Mouse (Mus musculus): ENCODE measurements around the gene Tlr6. TPM values are rescaled to one million over a fixed set of nuclear protein-coding genes. Genes with fewer than 3 reads are reported as not detected.

The Tlr6 gene
- polyA plus RNA-seq (2017; shearing (Covaris generic)) = 1 to 10 TPM; 6.7 to 8.7 TPM

DNA sequence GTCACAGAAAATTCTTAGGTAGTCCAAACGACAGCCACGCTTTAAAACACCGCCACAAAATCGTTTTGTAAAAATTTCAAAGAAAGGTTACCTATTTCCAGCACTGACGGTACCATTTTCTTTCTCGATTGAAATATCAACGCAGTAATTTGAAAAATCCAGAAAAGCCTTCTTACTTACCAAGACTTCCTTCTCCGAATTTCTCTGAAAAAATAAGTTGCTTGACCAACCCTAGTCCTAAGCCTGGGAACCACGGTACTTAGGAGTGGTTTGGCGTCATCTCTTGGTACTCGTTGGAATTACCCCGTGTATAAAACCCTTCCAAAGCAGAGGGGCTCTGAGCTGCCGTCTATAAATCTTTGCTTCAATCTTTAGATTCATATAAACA lies at the start of gene Tlr6:
TSS of gene Tlr6 (minus strand) at position 255 of the 388 bp plus-strand sequence.
- ATAC-seq = no peak

DNA sequence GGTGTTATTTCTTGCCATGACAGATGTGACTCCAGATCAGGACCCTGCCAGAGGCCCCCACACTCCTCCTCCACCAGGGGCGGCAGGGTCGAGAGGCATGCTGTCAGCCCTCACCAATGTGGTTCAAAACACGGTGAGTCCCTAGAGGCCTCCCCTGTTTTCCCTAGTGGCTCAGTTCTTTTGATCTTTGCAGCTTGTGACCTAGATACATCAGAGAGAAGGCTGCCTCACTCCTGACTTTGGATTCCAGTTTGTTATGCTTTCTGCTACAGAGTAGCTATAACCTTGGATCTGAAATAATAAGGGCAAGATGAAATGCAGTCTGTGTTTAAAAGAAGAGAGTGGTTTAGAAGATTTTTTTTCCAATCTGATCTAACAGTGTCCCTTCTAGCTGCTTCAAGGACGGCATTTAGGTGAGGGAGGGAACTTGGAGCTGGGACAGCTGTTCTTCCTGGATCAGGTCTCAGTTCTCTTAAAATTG lies 46.2 kb upstream of the Tlr6 start:
- ATAC-seq = no peak

DNA sequence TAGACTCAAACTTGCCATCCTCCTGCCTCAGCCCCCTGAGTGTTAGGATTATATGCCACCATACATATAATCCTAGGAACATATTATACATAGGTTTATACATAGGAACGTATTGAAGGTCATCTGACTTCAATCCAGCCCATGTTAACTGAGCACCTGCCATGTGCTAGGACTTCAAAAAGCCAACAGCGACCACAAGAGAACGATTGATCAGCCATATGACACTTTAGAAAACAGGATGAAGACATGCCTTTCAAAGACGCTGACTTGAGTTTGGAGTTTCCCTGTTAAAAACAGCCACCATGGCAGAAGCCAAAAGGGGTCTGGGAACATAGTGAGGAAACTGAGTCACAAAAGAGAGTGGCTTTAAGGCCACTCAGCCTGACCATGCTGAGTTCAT lies 45.4 kb upstream of the Tlr6 start:
- ATAC-seq = no peak

DNA sequence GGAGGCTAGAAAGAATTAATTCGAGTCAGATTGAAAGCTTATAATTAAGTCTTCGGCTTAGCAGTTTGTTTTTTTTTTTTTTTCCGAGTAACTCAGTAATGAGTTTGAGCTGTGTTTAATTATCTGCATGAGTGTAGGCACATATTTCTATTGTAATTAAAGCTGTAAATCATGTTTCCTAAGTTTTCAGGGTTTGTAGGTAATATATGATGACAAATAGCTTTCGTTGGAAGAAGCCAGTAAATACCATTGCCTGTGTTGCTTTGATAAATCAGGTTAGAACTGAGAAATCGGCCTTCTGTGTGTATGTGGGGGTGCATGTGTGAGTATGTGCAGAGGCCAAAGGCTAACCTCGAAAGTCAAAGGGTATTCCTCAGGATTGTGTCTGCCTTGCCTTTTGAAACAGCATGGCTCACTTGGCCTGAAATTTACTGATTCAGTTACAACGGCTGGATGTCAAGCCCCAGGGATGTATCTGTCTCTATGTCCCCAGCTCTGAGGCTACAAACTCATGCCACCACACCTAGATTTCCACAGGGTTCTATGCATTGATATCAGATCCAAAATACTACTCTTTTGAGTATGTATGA lies 44.1 kb upstream of the Tlr6 start:
- no peak for ATAC-seq

DNA sequence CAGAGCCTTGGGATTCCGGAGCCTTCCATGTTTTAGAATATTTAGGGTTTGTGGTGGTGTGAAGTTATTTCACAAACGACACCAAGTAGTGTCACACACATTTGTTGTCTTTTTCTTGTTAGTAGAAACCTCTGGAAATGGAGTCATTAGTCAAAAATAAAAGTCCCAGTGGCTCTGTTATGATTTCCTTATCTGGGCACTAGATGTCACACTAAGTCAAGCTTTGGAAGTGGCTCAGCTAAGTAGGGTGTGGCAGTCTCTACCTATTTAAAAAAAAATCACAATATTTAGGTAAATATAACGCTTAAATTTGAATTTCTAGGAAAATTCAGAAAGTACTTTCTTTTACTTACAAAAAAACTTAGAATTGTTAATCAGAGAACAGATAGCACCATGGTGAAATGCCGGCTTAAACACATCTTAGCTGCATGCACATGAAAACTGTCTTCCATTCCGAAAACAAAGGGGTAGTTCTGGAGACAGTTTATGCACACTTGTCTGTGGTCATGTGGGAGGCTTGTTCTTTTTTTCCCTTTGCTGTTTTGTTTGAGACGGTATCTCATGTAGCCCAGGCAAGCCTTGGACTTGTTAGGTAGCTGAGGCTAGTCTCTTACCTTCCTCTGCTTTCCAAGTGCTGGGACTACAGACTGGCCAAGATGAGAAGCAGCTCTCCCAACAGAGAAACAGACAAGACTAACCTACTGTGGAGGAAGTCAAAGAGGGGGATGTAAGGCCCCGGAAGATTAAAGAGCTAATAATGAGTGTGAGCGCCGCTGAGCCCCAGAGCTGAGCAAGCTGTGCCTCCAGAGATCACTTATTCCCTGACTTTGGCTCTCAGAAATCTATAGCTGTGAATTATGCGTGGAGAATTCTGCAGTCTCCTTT lies 43.3 kb upstream of the Tlr6 start:
- ATAC-seq = peak; percentile 52

DNA sequence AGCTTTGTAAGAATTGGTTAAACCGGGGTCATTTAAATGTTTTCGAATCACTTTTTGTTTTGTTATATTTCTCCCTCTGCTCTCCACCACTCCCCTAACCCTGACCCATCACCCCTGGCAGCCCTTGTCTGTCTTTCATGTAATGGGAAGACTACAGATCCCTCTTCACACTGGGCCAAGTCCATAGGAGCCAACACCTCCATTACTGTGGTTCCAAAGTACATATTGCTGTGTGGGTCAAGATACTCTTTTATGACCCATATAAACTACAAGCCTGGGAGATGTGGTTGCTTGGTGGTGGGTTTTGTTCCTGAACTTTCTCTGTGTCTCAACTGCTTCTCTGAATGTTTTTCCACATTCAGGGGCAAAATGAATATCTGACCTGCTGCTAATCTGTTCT lies 35.5 kb upstream of the Tlr6 start:
- no peak for ATAC-seq

DNA sequence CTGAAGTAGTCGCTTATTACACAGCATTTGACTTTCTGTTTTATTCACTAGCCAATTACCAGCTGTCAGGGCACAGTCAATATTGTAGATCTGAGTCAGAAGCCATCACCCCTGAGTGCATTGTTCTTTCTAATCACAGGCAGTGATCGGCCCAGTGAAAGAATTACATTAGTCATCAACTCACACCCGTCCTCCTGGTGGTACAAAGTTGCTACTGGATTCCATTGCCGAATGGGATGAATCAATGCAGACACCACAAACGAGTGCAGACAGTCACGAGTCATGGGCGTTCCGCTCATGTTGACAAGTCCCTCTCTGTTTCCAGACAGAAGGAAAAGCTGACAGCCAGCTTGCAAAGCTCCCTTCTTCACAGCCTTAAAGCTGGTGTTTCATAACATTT lies 32.6 kb upstream of the Tlr6 start:
- ATAC-seq = no peak

DNA sequence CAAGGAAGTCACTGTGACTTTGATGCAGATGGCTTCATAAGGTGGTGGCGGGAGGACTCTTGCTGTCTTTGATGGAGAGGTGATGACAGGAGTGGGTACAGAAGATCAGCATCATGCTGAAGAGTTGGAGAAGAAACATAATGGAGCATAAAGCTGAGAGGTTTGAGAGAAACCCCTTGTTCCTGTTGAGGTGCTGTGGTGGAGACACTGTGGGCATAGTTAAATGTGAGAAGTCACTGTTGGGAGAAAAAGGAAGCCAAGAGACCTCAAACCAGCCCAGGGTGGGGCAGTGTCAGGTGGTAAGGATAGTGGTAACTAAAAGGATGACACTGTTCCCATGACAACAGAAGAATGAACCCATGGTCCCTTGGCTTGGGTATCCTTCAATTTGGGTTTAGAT lies 30.0 kb upstream of the Tlr6 start:
- ATAC-seq = peak; percentile 46

DNA sequence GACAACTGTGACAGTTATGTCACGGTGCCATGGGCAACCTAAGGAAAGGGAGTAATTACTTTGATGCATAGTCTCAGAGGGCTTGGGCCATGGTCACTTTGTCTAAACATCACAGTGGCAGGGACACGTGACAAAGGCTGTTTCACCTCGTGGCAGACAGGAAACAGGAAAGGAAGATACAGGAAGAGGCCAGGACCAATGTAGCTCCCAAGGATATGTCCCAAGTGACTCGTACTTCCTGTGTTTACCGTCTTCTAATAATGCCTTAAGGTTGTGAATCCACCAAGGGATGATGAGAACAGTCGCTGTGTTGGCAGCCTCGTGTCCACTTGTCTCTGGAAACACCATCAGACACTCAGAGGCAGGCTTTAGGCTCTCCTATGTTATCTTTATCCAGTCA lies 26.1 kb upstream of the Tlr6 start:
- ATAC-seq = no peak

DNA sequence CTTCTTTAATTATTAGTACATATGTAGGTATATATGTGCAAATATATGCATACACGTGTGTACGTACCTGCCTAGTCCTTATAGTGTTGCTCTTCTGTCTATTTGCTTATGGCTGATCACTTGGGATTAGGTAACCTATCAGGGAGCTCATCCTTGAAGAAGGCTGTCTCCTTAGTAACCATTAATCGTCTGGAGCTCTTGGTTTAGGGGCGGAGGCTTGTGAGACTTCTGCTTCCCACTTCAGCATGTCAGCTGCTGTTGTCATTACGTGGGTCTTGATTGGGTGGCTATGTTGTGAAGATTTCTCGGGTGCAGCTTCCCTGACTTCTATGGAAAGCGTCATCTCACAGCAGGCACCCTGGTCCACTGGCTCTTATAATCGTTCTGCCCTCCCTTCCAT lies 17.2 kb upstream of the Tlr6 start:
- ATAC-seq = no peak

DNA sequence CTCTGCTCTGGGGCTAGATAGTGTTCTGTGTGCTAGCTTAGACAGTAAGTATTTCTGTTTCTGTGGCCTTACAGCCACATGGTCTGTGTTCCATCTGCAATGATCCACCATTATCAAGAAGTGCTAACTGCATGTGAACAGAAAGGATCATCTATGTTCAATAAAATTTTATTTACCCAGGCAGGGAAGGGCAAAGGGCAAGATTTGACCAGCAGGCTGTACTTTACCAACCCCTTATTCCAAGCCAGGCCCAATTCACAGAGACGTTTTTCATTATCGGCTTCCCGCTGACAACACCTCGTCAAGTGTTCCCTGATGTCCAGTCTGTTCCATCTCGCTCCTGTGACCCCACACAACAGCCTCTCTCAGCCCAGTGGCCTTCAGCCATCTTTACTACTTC lies 15.2 kb upstream of the Tlr6 start:
- ATAC-seq = no peak

DNA sequence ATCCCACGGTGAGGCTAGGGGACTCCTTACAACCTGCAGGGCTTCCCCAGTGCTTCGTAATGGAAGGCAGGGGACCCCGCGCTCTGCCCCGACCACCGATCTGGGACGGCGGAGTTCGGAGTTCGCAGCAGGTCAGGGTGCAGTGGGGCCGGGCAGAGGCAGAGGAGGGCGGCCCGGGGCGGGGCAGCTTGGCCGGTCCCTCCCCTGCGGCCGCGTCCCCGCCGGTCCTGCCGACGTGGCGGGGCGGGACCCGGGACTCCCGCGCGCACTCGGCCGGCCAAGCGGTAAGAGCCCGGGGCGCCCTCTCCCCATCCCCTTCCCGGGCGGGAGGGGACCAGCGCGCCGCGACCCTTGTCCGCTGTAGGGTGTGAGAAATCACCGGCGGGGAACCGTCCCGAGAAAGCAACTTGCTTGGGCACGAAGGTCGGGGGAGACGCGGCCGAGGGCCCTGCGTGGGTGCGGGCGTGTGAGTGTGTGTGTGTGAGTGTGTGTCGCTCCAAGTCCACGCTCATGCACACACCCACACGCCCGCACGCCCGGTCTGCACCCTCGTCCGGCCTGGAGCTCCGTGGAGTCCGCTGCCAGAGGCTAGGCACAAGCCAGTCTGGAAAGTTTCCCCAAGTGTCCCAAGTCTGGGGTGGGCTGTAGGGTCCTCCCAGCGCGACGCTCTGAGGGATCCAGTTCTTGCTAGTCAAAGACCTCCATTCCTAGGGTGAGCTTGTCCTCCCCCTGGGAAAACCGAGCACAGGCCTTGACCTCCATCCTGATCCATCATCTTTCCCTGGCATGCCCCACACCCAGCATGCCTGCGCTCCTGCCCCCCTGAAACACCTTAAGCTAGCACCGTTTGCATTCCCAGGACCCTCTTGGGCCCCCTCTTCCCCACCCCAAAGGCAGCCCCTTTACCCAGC lies 10.2 kb upstream of the Tlr6 start, which contains the start of gene Fam114a1:
TSS of gene Fam114a1 (plus strand) at position 211 of the 911 bp plus-strand sequence.
- peak; percentile 56 for ATAC-seq

DNA sequence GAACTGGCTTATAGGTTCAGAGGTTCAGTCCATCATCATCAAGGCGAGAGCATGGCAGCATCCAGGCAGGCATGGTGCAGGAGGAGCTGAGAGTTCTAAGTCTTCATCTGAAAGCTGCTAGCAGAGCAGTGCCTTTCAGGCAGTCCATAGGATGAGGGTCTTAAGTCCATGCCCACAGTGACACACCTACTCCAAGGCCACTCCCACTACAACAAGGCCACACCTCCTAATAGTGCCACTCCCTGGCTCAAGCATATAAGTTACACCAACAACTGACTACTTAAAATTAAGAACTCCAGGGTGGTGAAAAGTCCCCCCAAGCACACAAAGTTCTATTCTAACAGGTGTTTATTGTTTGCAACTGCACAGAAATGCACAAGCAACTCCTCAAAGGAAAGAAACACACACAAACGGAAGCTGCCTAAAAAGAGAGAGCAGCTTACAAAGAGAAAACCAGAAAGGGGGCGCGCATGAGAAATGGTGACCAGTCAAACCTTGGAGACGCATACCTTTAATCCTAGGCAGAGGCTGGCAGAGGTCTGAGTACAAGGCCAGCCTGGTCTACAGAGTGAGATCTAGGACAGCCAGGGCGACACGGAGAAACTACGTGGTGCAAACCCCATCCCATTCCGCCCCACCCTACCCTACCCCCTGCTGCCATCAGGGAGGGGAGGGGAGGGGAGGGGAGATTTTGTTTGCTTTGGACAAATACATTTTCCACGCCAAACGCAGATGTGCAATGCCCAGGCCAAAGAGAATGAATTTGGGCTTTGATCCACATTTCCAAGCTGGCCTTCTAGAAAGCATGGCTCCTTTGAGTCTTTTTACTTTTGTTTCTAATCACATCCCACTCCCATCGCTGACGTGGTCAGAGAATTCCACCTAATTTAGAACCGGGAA lies 9.3 kb upstream of the Tlr6 start:
- peak; percentile 42 for ATAC-seq

DNA sequence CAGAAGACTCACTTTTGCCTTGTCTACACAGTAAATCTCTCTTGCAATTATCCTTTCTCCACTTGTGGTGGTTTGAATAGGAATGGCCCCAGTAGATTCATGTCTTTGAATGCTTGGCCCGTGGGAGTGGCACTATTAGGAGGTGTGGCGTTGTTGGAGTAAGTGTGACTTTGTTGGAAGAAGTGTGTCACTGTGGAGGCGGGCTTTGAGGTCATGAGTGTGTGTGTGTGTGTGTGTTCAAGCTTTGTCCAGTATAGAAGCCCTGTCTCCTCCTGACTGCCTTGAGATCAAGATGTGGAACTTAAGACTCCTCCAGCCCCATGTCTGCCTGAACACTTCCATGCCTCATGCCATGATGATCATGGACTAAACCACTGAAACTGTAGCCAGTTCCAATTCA lies 3.8 kb upstream of the Tlr6 start:
- no peak for ATAC-seq

DNA sequence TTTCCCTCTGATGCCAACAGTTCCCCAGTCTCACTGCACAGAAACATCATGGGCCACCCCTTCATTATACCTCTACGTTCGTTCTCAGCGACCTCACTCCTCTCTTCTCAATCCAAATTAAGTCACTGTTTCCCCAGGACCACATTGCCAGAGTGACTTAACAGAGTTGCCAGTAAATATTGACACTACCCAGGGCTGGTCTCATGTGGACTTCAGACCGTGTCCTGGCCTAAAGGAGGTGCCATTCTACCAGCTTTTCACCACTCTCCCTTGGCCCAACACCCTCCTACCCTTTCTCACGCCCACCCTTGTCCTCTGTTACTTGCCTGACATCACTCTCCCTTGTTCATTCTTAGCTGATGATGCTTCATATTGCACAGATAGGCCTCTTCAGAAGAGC lies 3.4 kb upstream of the Tlr6 start:
- ATAC-seq = no peak

DNA sequence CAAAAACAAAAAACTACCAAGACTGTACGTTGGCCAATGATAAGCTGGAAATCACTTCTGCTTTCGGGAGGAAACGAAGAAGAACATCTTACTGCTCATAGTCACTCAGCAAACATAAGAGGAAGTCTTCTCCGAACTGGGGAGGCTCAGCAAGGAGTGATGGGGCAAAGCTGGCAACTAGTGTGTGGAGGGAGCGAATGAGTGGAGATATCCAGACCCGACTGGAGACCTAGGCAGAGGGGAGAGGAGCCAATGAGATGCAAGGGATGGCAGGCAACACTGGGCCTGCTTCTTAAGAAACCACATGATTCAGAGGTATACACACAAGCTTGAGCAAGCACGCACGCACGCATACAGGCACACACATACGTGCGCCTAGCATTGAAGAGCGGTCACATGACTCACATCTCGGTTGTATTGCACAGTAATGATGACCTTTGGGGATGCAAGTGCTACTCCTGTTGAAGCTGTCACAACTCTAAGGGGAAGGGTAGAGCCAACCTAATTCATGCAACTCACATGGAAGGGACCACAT lies 1.0 kb upstream of the Tlr6 start:
- ATAC-seq = peak; percentile 51

DNA sequence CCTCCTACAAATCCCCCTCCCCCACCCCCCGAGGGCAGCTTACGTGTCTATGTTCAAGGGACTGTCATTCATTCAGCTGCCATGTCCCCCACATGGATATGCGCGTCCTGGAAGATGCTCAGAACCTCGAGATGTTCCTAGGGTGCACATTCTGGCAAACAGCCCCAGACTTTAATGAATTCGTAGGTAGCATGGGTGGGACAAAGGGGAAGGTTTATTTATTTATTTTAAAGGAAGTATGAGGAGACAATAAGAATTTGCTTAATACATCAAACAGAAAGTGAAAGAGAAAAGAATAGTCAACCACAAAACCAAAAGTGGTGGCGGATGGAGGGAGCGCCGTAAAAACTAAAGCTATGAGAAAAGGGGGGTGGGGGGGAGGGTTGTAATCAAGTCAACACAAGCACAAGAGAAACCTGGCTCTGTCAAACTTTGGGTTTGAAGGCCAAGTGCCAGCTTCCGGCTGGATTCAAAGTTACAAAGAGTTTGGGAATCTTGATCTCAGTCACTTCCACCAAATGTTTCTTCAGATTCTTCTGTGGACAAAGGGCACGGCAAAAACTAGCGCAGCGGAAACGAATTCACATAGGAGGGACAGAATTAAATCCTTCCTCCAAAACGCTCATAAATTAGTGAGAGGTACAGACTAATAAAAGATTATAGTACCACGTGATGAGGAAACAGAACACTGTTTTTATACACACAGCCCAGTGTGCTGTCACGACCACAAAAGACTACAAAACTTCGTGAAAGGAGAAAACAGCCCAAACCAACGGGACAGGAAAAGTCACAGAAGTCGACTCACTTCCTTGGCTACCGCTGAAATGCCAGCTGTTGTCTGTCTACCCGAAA lies 680 bp downstream of the Tlr6 start:
- peak; percentile 62 for ATAC-seq

DNA sequence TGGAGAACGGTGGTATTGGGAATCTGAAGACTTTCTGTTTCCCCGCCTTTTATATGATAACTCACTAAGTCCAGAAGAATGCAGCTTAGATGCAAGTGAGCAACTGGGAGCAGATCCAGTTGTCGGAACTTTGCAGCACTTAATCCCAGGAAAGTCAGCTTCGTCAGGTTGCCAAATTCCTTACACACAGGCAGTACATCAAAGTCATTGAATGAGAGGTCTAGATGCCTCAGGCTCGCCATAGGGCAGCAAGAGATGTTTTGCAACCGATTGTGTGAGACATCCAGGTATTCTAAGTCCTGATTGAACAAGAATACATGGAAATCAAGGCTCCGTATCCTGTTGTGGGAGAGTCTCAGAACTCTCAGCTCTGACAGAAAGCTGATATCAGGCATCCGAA lies 5.0 kb downstream of the Tlr6 start:
- ATAC-seq = no peak

DNA sequence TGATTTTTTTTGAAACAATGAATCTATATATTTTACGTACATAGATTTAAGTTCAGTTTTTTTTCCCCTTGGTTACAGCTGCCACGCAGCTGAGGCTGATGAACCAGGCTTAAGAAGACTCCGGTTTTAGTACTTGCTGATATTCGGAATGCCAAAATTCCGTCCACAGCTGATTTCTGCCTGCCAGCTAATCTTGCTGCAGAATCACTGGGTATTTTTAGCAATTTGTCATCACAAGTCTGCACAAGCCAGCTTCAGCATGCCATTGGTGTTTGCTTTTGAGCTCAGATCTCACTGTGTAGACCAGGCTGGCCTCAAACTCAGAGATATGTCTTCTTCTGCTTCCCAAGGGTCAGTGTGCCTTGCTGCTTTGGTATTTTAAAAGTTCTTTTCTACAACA lies 8.4 kb downstream of the Tlr6 start:
- ATAC-seq = no peak

DNA sequence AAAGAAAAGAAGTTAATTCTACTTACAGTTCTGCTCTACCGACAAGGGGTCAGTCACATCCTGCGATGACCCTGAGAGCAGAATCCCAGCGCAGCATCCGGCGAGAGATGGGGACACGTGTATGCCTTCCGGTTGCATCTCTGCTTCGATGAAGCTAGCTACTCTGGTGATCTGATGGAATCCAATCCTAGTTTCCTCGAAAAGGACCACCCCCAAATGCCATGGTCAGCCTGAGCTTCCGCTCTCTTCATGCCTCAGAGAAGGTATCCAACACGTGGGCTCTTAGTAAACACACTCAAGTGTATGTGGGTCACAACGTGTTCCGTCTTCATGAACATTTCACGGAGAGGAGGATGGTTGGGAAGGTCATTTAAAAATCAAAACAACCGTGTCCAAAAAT lies 27.1 kb downstream of the Tlr6 start:
- ATAC-seq = peak; percentile 23

DNA sequence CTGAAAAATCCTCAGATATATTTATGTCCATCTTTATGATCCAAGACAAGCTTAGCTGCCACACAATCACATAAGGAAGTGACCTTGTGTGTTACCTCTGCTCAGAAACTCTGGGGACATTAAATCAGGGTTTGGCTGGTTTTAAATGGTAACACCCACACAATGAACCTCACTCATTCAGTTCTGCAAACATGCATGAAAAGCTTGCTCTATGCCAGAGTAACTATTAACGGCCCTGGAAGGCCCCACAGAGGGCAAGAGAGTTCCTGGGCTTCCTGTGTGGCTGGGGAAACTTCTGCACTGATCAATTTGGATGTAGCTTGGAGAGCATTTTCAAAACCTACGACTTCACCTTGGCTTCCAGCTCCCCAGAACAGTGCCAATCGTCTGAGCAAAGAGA lies 27.7 kb downstream of the Tlr6 start:
- ATAC-seq = peak; percentile 22
